Mouse (Mus musculus): Measurements from ENCODE around the gene Gcnt2.

Gene Gcnt2

DNA sequence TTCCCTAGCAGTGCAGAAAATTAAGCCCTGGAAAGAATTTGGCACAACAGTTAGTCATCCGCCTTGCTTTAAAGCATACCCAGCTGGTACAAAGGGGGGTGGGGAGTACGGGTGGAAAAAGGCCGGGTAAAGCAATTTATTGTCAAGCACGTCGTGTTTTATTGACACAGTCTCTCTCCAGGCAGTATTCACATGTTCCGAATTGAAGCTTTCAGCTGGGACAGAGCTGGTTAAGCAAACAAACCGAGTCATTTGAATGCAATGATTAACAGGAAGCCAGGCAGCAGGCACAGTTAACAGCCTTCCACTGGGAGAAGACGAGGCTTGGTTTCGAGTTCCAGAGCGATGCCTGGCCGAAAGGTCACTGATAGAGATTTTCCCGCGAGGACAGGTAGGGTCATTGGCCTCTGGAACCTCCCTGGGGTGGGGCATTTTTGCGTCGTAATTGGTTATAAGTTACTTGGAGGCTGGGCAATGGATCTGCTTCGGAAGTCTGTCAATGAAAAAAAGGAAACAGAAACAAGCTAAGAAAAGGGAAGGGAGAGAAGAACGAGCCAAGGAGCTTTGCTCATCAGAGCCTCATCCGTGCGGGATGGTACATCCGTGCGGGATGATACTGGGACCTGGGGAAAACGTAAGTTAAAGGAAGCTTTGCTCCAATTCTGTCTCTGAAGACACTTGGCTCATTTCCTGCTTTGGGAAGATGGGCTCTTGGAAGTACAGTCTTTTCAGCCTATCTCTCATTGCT lies at the start of gene Gcnt2:
Gene Gcnt2 (plus strand): TSS at position 103 of the 748 bp plus-strand sequence.
- no peak for DNase-seq (ENCODE audit: low read depth, low spot score)

DNA sequence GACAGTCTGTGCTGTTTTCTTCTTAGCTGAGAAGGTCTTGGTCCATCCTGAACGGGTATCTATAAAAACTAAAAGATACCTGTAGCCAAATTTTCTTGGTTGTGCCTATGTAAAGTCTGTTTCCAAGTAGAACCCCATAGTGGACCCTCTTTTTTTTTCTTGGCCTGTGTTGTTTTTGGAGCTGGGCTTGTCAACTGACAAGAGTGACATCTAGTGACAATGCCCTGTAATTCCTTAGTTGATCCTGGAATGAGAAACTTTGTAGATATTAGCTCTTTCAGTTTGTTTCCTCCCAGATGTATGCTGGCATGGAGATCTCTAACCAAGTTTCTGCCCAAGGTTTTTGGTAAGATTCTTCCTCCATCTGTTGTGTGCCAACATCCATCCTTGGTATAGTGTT lies 38.9 kb upstream of the Gcnt2 start:
- no peak for DNase-seq (ENCODE audit: low read depth, low spot score)

DNA sequence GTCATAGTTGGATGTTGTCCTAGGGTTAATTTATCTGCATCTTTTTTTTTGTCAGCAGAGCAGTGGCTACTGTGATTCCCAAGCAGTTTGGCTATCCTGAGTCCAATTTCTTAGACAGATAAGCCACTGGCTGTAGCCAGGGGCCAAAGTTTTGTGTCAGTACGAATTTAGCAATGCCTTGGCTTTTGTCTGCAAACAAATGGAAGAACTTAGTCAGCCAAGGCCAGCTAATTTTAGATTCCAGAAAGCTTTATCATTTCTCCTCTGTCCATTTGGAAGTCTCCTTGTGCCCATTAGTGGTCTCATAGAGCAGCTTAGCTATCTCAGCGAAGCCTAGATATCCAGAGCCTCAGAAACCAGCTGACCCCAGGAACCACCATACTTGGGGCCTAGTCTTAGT lies 37.6 kb upstream of the Gcnt2 start:
- DNase-seq (ENCODE audit: low read depth, low spot score) = no peak

DNA sequence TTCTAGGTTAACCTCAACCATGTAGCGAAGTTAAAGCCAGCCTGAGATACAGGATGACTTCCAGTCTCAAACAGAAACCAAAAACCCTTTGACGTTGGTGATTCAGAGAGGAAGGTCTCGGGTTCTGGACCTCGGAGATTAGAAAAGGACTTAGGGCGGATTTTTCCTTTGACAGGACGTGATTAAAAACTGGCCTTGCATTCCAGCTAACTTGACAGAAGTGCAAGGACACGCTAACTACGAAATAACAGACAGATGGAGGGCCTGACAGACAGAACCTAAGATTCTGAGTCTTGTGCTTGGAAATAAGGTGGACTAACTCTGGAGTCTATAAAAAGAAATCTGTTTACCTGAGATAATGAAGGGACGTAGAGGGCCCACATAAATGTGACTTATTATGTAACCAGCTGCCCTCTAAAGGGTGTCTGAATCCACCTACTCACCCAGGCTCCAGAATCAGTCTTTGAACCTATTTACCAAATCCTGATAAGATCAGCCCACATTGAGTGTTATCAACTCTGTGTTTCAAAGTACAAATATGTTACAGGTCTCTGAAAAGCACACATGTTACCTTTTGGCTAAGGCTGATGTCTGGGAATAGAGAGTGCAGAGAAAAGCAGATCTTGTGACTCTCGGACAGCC lies 18.3 kb upstream of the Gcnt2 start:
- DNase-seq (ENCODE audit: low read depth, low spot score) = no peak

DNA sequence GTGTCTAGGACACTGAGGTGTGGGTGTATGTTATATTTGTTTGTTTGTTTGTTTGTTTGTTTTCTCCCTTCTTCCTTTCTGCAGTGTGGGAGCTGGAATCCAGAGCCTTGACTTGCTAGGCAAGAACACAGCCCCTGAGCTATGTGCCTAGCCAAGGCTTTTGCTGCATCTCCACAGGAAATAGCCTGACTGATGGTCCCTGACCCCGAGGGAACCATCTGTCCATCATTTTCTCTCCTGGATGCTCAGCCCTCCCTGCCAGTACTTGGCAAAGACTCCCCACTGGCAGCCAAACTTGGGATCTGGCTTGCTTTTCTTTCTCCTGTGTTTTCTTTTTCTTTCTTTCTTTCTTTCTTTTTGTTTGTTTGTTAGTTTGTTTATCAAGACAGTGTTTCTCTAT lies 17.4 kb upstream of the Gcnt2 start:
- no peak for DNase-seq (ENCODE audit: low read depth, low spot score)

DNA sequence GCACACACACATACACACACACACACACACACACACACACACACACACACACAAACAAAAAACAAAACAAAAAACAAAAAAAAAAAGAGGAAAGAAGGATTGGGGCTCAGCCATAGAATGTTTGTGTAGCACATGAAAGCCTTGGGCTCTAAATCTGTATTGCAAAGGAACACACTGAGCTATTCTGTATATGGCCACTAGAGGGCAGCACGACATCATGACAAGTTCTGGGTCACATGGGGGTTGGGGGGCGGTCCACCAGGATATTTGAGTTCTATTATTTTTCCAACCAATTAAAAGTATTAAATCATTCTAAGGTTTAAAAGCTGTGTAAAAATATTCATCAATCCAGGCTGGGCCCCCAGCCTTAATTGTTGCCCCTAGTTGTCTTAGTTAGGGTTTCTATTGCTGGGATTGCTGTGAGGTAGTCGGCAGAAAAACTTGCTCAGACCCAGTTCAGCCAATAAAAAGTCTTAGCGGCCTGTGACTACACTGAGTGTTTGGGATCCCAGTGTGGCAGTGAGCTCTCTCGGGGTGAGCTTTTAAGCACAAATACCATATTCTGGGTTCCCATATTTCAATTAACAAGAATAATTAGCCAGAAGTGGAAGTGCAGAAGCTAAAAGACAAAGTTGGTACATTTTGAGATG lies 16.0 kb upstream of the Gcnt2 start:
- peak; percentile 62 for DNase-seq (ENCODE audit: low read depth, low spot score)

DNA sequence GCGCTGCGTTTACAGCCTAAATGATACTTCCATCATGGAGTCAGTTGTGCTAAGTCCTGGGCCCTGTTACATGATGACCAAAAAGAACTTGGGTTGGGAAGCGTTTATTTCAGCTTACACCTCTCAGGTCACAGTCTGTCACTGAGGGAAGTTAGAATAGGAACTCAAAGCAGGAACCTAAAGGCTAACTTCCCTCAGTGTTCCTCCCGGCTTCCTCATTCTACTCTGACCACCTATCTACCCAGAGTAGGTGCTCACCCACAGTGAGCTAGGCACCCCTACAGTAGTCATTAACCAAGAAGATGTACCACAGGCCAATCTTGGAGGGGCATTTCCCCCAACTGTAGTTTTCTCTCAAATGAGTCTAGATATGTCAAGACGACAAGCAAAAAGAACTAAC lies 15.4 kb upstream of the Gcnt2 start:
- no peak for DNase-seq (ENCODE audit: low read depth, low spot score)

DNA sequence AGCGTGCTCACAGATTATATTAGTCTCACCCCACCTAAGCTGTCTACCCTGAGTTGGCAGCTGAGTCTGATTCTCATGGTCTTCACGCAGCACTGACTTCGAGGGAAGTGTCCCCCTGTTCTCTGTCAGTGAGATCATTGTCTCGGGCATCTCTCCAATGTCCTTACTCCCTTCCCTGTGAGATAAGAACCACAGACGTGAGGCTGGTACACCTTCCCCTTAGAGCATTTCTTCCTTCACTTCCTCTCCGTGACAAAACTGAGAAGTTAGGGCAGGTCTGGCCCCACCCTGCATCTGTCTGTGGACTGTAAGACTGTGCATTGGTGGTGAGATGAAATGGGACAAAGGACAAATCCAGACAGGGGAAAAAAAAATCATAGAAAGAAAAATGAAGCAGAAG lies 13.6 kb upstream of the Gcnt2 start:
- DNase-seq (ENCODE audit: low read depth, low spot score) = no peak

DNA sequence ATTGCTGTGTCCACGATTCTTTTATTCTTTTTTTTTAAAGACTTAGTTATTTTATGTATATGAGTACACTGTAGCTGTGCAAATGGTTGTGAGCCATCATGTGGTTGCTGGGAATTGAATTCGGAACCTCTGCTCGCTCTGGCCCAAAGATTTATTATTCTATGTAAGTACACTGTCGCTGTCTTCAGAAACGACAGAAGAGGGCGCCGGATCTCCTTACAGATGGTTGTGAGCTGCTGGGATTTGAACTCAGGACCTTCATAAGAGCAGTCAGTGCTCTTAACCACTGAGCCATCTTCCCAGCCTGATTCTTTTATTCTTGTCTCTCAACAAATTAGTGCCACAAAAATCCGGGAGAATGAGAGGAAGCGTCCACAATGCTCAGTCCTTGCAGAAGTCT lies 13.2 kb upstream of the Gcnt2 start:
- DNase-seq (ENCODE audit: low read depth, low spot score) = no peak

DNA sequence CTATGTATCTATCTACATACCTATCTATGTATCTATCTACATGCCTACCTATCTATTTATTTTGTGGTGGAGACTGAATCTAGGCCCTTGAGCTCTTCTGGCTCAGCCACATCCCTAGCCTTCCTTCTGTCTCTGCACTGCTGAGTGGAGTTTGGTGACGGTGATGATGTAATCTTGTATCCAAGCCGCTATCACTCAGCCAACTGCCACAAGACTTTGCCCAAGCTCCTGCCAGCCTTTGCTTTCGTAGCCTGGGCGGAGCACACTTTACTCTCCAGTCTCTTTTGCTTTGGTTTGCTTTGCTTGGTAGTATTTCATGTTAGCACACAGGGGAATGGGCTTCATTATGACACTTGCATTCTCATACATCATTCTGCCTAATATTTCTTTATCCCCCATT lies 11.7 kb upstream of the Gcnt2 start:
- no peak for DNase-seq (ENCODE audit: low read depth, low spot score)

DNA sequence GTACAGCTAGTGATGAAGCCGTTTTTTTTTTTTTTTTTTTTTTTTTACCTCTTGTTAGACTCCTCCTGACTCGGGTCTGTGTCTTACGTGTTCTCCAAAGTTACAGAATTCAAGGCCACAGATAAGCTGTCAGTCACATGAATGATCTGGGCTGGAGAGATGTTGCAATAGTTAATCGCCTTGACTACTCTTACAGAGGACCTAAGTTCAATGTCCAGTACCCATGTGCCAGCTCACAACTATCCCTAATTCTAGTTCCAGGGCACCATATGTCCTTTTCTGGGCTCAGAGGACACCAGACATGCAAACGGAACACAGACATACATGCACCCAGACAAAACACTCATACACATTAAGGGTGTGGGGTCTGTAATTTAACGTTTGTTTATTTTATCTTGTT lies 8.9 kb upstream of the Gcnt2 start:
- no peak for DNase-seq (ENCODE audit: low read depth, low spot score)

DNA sequence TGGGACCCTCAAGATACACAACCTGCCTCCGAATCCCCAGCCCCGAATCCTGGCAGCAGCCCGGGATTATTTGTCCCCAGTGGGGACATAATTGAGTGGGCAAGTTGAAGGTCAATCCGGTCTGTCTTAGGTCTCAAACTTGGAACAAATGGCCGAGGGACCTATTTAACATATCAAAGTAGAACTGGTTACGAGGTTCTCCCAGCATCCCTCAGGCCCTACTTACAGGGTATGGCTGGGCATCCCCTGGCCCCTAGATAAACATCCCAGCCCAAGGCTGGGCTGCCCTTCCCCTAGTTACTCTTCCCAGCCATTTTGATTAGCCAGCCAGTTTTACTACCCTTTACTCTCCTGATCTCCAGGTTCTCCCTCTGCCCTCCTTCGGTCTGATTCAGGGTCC lies 8.3 kb upstream of the Gcnt2 start:
- no peak for DNase-seq (ENCODE audit: low read depth, low spot score)

DNA sequence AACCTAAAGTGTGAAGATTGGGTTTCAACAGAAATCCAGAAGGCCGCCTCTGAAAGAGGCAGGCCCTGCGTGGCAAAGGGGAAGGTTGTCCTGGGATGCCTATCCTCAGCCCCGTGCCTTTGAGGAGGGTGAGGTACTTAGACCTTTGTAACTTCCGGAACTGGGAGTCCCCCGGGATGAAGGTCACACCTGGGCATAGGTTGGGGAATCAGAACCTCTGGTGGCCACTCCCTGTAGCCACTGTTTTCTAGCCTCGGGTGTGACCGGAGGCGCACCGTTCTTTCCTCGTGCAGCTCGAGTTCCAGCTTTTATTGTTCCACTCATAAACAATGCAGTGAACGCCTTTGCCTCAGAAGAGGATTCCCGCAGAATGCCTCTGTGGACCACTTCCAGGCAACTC lies 7.6 kb upstream of the Gcnt2 start:
- DNase-seq (ENCODE audit: low read depth, low spot score) = no peak

DNA sequence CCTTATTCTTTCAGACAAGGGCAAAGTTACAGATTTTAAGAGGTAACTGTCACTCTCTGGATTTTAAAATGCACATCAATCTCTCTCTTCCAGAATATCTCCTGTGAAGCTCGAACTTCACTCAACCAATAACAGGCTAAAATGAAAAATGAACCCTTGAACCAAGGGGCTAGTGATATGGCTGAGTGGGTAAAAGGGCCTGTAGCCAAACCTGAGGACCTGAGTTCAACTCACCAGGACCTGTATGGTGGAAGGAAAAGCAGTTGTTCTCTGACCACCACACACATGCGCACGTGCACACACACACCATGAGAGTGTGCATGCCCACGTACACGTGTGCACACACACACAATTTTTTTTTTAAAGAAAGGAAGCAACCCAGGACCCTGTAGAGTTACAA lies 6.8 kb upstream of the Gcnt2 start:
- DNase-seq (ENCODE audit: low read depth, low spot score) = no peak

DNA sequence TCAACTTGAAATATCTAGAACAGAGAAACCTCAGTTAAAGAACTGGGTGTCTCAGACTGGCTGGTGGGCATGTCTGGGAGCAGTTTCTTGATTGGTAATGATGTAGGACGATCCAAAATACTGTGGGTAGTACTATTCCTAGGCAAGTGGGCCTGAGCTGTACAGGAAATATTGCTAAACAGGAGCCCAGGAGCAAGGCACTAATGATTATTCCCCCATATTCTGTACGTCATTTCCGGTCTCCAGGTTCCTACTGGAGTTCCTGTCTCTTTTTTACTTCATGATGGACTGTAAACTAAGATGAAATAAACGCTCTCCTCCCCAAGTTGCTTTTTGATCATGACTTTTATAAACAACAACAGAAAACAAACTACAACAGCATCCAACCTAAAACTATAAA lies 5.7 kb upstream of the Gcnt2 start:
- DNase-seq (ENCODE audit: low read depth, low spot score) = no peak

DNA sequence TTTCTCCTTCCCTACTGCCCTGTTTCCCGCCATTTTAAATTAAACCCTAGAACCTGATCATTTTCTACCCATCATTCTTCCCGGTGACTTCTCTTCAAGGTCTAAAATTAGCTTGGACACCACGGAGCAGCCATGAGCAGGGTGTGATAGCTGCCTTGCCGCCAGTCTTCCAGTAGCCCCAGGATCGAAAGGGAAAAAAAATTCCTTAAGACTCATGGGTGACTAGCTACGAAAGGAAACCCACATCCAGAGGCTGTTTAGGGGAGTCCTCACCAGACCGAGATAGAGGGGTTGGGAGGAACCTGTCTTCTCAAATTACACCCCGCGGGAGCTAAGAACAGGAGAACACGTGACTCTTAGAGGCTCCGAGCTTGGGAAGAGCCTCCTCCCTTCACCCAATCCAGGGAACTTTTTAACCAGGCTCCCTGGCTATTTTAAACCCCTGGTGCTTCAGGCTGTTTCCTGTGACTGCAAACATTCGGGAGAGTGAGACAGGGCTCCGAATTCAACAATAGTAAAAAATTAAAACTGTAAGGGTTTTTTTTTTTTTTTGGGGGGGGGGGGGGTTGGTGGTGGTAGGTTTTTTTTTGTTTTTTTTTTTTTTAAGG lies 5.0 kb upstream of the Gcnt2 start:
- no peak for DNase-seq (ENCODE audit: low read depth, low spot score)

DNA sequence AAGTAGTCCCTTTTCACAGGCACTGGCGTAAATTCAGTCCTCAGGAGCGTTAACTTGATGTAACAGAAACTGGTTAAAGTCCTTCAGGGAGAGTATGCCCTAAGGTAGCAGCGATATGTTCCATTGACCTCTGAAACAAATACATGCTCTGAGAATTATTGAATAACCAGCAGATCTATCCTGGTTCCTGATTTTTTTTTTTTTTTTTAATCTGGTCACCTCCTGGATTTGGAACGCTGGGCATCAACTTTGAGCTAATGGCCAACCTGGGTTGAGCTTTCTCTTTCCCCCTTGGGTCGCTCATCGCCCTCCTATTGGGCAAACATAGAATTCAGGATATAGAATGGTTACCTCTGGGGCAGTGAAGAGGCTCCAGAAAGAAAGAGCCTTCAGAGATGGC lies 4.3 kb upstream of the Gcnt2 start:
- no peak for DNase-seq (ENCODE audit: low read depth, low spot score)

DNA sequence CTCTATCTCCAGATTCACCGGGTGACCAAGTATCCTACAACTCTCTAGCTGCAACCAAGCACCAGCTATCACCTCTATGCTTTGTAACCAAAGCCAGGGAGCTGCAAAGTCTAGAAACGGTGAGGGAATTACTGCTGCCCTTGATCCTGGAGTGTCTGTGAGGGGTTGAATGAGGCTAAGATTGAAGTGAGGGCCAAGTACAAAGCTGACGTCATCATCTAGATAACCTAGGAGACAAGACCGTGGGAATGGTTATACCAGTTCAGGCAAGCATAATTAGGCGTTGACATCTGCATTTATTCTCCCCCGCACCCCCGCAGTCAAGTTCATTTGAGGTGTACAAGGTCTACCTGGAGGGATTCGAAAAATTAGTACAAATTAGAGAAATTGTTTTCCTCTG lies 2.8 kb upstream of the Gcnt2 start:
- no peak for DNase-seq (ENCODE audit: low read depth, low spot score)

DNA sequence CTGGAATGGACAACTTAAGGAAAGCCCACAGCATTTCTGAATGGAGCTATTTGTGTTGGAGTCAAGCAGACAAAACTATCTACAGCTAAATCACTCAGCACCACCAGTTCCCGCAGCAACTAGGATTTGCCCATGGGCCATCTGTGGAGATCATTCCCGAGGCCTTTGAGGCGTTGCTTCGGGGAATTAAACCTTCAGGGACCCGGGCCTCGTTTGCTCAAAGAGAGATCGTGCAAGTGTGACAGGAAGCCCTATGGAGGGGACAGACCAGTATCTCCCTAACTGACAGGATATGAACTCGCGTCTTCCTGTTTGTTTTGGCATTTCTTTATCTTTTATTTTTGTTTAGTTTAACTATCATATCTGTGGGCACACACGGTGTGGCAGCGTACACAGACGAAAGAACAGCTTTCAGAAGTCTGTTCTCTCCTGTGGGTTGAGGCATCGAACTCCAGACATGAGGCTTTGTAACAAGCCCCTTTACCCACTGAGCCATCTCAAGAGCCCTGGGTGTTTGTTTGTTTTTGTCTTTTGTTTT lies 2.2 kb upstream of the Gcnt2 start:
- DNase-seq (ENCODE audit: low read depth, low spot score) = no peak

DNA sequence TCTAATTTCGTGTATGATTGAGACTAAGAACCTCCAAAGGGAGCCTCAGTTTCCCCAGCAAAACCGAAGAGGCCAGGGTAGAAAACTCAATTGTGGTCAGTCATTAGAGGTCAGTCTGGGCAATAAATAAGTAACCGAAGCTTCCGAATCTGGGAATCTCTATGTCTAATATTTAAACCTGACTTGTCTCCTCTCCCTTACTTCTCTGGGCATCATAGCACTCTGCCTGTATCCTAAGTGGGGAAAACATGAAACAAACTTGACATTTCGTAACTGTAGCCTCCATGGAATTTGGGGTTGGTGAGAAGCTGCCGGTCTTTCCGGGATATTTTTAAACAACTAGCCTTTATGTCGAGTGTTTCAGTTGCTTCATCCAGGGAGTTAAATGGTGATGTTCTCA lies 329 bp upstream of the Gcnt2 start:
- DNase-seq (ENCODE audit: low read depth, low spot score) = no peak

DNA sequence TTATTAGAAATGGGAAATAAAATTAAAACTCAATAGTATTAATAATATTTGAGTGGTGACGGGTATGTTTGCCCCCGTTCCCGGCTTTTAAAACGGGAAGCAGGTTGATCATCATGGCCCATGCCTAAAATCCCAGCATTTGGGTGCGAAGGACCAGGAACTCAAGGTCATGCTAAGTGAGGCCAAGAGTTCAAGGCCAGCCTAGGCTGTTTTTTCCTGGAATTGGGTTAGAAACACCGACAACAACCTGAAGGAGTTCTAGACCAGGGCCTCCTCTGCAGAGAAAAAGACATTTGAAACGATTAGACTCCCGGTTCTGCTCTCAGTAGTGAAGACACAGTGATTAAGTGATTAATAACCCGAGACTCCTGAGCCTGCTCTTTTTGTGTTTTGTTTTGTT lies 3.5 kb downstream of the Gcnt2 start:
- no peak for DNase-seq (ENCODE audit: low read depth, low spot score)

DNA sequence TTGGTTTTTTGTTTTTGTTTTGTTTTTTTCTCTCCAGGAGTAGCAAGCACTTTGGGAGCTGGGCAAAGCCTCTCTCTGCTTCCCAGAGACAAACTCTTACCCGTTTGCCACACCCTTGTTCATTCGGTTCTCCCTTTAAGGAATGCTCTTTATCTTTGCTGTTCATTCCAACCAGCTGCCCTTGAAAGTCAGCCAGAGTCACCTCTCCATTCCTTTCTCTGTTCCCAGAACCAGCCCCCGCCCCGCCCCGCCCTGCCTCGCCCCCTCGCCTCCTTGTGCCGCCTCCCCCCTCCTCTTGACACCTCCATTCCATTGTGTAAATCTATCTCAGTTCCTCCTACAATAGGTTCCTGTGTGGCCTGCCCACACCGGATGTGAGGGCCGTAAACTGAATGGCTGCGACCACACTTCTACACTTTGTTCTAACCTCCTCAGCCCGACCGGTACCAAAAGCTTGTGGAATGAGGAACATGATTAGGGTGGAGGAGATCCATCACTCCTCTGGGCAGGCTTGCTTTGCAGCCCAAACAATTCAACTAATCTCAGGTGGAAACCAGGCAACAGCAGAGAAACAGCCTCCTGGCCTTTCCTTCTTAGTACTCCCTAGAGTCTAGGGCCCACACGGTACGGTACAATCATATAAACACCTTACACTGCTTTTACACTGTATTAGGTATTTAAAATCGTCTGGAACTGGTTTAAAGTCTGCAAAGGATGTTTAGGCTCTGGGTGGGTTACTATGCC lies 9.5 kb downstream of the Gcnt2 start:
- DNase-seq (ENCODE audit: low read depth, low spot score) = no peak
